Mouse (Mus musculus) lung, postnatal 0 days (tissue): ENCODE data around the gene Tnfrsf21.

Experiments
- CTCF ChIP-seq: IDR thresholded peaks from 2 replicates; pipeline ENCODE4 v1.5.1; 2016; ENCODE audit warnings: antibody characterized with exemption, mild to moderate bottlenecking
- EP300 ChIP-seq: IDR thresholded peaks from 2 replicates; pipeline ENCODE4 v1.6.1; 2016; ENCODE audit warnings: antibody characterized with exemption, mild to moderate bottlenecking, control low read depth

GRCm38 (mm10) chr17:43016371-43017331 is at the start of gene Tnfrsf21:
- TF ChIP-seq CTCF (peak; percentile 89), EP300 (no peak)
